Mouse (Mus musculus) heart, embryonic 16.5 days (tissue): ENCODE data around the gene Rac3. TPM values are rescaled to one million over a fixed set of nuclear protein-coding genes. Genes with fewer than 3 reads are reported as not detected.

ENCODE experiments used
- ATAC-seq: fragments of 200-750 bp; cut with Nextera tagmentation; replicated peaks from 2 replicates; pipeline ENCODE4 v1.8.0; 2017; ENCODE audit warnings: moderate number of reproducible peaks; ENCODE audit not compliant: insufficient read depth, low FRiP score; ENCODE audit errors: extremely low read depth
- H3K27ac ChIP-seq: fragments of 300-500 bp; sonication (generic); 2 replicates; pipeline ENCODE4 v1.5.1; 2014; ENCODE audit warnings: mild to moderate bottlenecking, low read length, control low read depth, moderate library complexity
- H3K27me3 ChIP-seq: fragments of 300-500 bp; sonication (generic); 2 replicates; pipeline ENCODE4 v1.6.1; 2014; ENCODE audit warnings: low read length, mixed read lengths; ENCODE audit not compliant: control insufficient read depth, insufficient read depth
- H3K36me3 ChIP-seq: fragments of 300-500 bp; sonication (generic); 2 replicates; pipeline ENCODE4 v1.6.1; 2014; ENCODE audit not compliant: control insufficient read depth, insufficient read depth
- H3K4me1 ChIP-seq: fragments of 300-500 bp; sonication (generic); 2 replicates; pipeline ENCODE4 v1.6.1; 2014; ENCODE audit warnings: low read length, mixed read lengths; ENCODE audit not compliant: control insufficient read depth, insufficient read depth
- H3K4me2 ChIP-seq: fragments of 300-500 bp; sonication (generic); 2 replicates; pipeline ENCODE4 v1.6.1; 2014; ENCODE audit warnings: low read depth, mild to moderate bottlenecking, control low read depth, low read length
- H3K4me3 ChIP-seq: fragments of 300-500 bp; sonication (generic); 2 replicates; pipeline ENCODE4 v1.5.1; 2014; ENCODE audit warnings: mild to moderate bottlenecking, control low read depth, low read length
- H3K9ac ChIP-seq: fragments of 300-500 bp; sonication (generic); 2 replicates; pipeline ENCODE4 v1.6.1; 2014; ENCODE audit warnings: low read length, control low read depth
- H3K9me3 ChIP-seq: fragments of 300-500 bp; sonication (generic); replicated peaks from 2 replicates; pipeline ENCODE4 v1.6.1; 2016; ENCODE audit warnings: low read length; ENCODE audit not compliant: control insufficient read depth
- WGBS: fragments of 180-500 bp; shearing (Covaris S2); extraction: QIAGEN DNeasy Blood & Tissue Kit; methylation state at CpG from one replicate; pipeline ENCODE4 v1.1.7; 2014; 5-methylcytosine and 5-hydroxymethylcytosine counted together
- polyA plus RNA-seq: library from polyadenylated mRNA; unstranded; fragments of >200 nt; fragmentation: Nextera tagmentation; extraction: Ambion mirVana; gene quantifications from 2 replicates; pipeline ENCODE4 v1.2.1, GENCODE M21; 2015

Gene Rac3
- polyA plus RNA-seq, 1 experiment from 2014 or later = 8.7 TPM

- ATAC-seq = peak; percentile 76
- Histone ChIP-seq H3K9ac (peak overlapping the region; percentile 30), H3K27ac (peak overlapping the region; percentile 67), H3K36me3 (0 out of 2 replicates have a peak, but pooled peaks cover 3% of the 10 kb centered on the region), H3K9me3 (no peaks in the 10 kb centered on the region), H3K4me3 (no peak overlapping the region), H3K4me2 (no peak overlapping the region), H3K27me3 (no peaks in the 10 kb centered on the region), H3K4me1 (peaks cover 22% of the 10 kb centered on the region)
- 23% methylated on average over 10 of the region's 10 CpGs for WGBS
Observed at GRCm38 (mm10) chr11:120697741-120698140, 23.5 kb upstream of the Rac3 start.

GRCm38 (mm10) chr11:120703696-120704454 lies 17.4 kb upstream of the Rac3 start:
- Histone ChIP-seq H3K4me1 (peaks cover 34% of the 10 kb centered on the region), H3K4me3 (no peak overlapping the region), H3K36me3 (0 out of 2 replicates have a peak, but pooled peaks cover 5% of the 10 kb centered on the region), H3K4me2 (peak overlapping the region; percentile 0; the same call in 1 of the 2 replicates), H3K27ac (peak overlapping the region; percentile 50), H3K9me3 (no peaks in the 10 kb centered on the region), H3K27me3 (no peaks in the 10 kb centered on the region), H3K9ac (0 out of 2 replicates have a peak overlapping the region, but pooled peaks have one; percentile 51)
- 48% methylated on average over 15 of the region's 15 CpGs for WGBS
- peak; percentile 59 for ATAC-seq

- H3K27ac ChIP-seq = peak overlapping the region; percentile 50
- 0 out of 2 replicates have a peak overlapping the region, but pooled peaks have one; percentile 51 for H3K9ac ChIP-seq
- H3K36me3 ChIP-seq = peaks cover 9% of the 10 kb centered on the region
- H3K9me3 ChIP-seq = no peaks in the 10 kb centered on the region
- peak; percentile 15; the same call in 1 of the 2 replicates for ATAC-seq
- peak overlapping the region; percentile 0; the same call in 1 of the 2 replicates for H3K4me2 ChIP-seq
- 34% methylated on average over 8 of the region's 8 CpGs for WGBS
- H3K4me3 ChIP-seq = no peak overlapping the region
- H3K27me3 ChIP-seq = no peaks in the 10 kb centered on the region
- peaks cover 34% of the 10 kb centered on the region for H3K4me1 ChIP-seq
Observed at GRCm38 (mm10) chr11:120704486-120705325, 16.6 kb upstream of the Rac3 start.

GRCm38 (mm10) chr11:120706120-120706519 lies 15.2 kb upstream of the Rac3 start:
- Histone ChIP-seq H3K36me3 (peaks cover 19% of the 10 kb centered on the region), H3K9ac (no peak overlapping the region), H3K4me1 (peaks cover 34% of the 10 kb centered on the region), H3K27me3 (no peaks in the 10 kb centered on the region), H3K4me3 (no peak overlapping the region), H3K4me2 (no peak overlapping the region), H3K27ac (no peak overlapping the region), H3K9me3 (no peaks in the 10 kb centered on the region)
- no peak for ATAC-seq
- WGBS = 56% methylated on average over 5 of the region's 5 CpGs

- WGBS = 30% methylated on average over 12 of the region's 12 CpGs
- Histone ChIP-seq H3K4me3 (no peak overlapping the region), H3K27me3 (no peaks in the 10 kb centered on the region), H3K9ac (no peak overlapping the region), H3K27ac (no peak overlapping the region), H3K4me1 (peaks cover 34% of the 10 kb centered on the region), H3K9me3 (no peaks in the 10 kb centered on the region), H3K36me3 (peaks cover 19% of the 10 kb centered on the region), H3K4me2 (no peak overlapping the region)
- no peak for ATAC-seq
Observed at GRCm38 (mm10) chr11:120707225-120707624, 14.0 kb upstream of the Rac3 start.

GRCm38 (mm10) chr11:120707969-120708368 lies 13.3 kb upstream of the Rac3 start:
- H3K4me1 ChIP-seq = peaks cover 39% of the 10 kb centered on the region
- WGBS = 39% methylated on average over 5 of the region's 5 CpGs

GRCm38 (mm10) chr11:120709551-120709950 lies 11.7 kb upstream of the Rac3 start:
- Histone ChIP-seq H3K4me1 (peaks cover 29% of the 10 kb centered on the region), H3K27ac (no peak overlapping the region), H3K36me3 (peaks cover 16% of the 10 kb centered on the region), H3K9me3 (no peaks in the 10 kb centered on the region), H3K27me3 (no peaks in the 10 kb centered on the region), H3K4me3 (no peak overlapping the region), H3K9ac (no peak overlapping the region), H3K4me2 (no peak overlapping the region)
- no peak for ATAC-seq
- WGBS = 70% methylated on average over 2 of the region's 2 CpGs

More at GRCm38 (mm10) chr11:120707969-120708368, 13.3 kb upstream of the Rac3 start:
- Histone ChIP-seq H3K36me3 (peaks cover 16% of the 10 kb centered on the region), H3K9ac (no peak overlapping the region), H3K4me3 (no peak overlapping the region), H3K9me3 (no peaks in the 10 kb centered on the region), H3K27ac (no peak overlapping the region), H3K4me2 (no peak overlapping the region), H3K27me3 (no peaks in the 10 kb centered on the region)
- ATAC-seq = no peak

GRCm38 (mm10) chr11:120710672-120711071 lies 10.6 kb upstream of the Rac3 start:
- Histone ChIP-seq H3K9ac (no peak overlapping the region), H3K27me3 (no peaks in the 10 kb centered on the region), H3K4me3 (no peak overlapping the region), H3K4me1 (peaks cover 22% of the 10 kb centered on the region), H3K9me3 (no peaks in the 10 kb centered on the region), H3K36me3 (peaks cover 16% of the 10 kb centered on the region), H3K27ac (no peak overlapping the region), H3K4me2 (no peak overlapping the region)
- 78% methylated on average over 5 of the region's 5 CpGs for WGBS
- no peak for ATAC-seq
